9 mouse cellular contexts compared by ENCODE assay signal in genomic region chr16:17806581-17807191, GRCm38 (mm10). TPM values are rescaled to one million over a fixed set of nuclear protein-coding genes. Genes with fewer than 3 reads are reported as not detected.
DNase-seq lines count a peak whose midpoint lies in the region; ATAC-seq and TF ChIP-seq lines count a peak whose summit lies in the region.
"Had no signal": no experiment of that assay in that cellular context is flagged by ENCODE, and none has a peak within 500 bp of the region (broad histone marks: within the 10 kb centered on the region; RNA-seq: fewer than 3 reads in every experiment).

No protein-coding gene starts in this region.

- peak overlapping the region; percentile 63 for H3K27ac ChIP-seq in left cerebral cortex, adult 2 months
- peak overlapping the region; percentile 46; the same call in 1 of the 2 replicates for H3K27ac ChIP-seq in forebrain, embryonic 11.5 days (ENCODE audit: low read depth, low read length)
- peak overlapping the region; percentile 60 for H3K27ac ChIP-seq in neural tube, embryonic 11.5 days (ENCODE audit: low read depth, low read length)

- intact Hi-C loops in left cerebral cortex, adult 2 months (cut with DNase I): loop anchor here (5.0 kb wide), 2 partner anchors 44 to 159 kb away; partner anchors contain the start of gene Ccdc74a

- no peaks in the 10 kb centered on the region for H3K36me3 ChIP-seq in forebrain, embryonic 11.5 days (ENCODE audit: control insufficient read depth, insufficient read depth, low read length)
- H3K36me3 ChIP-seq in neural tube, embryonic 11.5 days (ENCODE audit: control insufficient read depth, insufficient read depth, low read length): 0 out of 2 replicates have a peak, but pooled peaks cover 3% of the 10 kb centered on the region

- peak overlapping the region; percentile 99 for H3K4me2 ChIP-seq in forebrain, embryonic 11.5 days (ENCODE audit: low read depth, low read length, severe bottlenecking)
- H3K4me2 ChIP-seq in neural tube, embryonic 11.5 days (ENCODE audit: low read depth): peak overlapping the region; percentile 97

- H3K4me1 ChIP-seq in forebrain, embryonic 11.5 days (replicated peaks; ENCODE audit: control insufficient read depth, insufficient read depth, low read length): peaks cover 33% of the 10 kb centered on the region
- peaks cover 45% of the 10 kb centered on the region for H3K4me1 ChIP-seq in neural tube, embryonic 11.5 days (ENCODE audit: control insufficient read depth, insufficient read depth, low read length)

- no peak for TF ChIP-seq CTCF in left cerebral cortex, adult 2 months (IDR thresholded peaks at IDR 0.05)

- H3K4me3 ChIP-seq in left cerebral cortex, adult 2 months: peak overlapping the region; percentile 63
- H3K4me3 ChIP-seq in forebrain, embryonic 11.5 days (ENCODE audit: low read depth, low read length): peak overlapping the region; percentile 54
- H3K4me3 ChIP-seq in neural tube, embryonic 11.5 days (ENCODE audit: low read depth, low read length): peak overlapping the region; percentile 55

- peak; percentile 48; the same call in 1 of the 2 replicates for ATAC-seq in forebrain, embryonic 11.5 days (replicated peaks; ENCODE audit: low FRiP score)
- ATAC-seq in neural tube, embryonic 11.5 days (ENCODE audit: insufficient read depth, low FRiP score, low TSS enrichment): peak; percentile 25

- H3K27me3 ChIP-seq in forebrain, embryonic 11.5 days (ENCODE audit: control insufficient read depth, insufficient read depth, low read length): peaks cover 63% of the 10 kb centered on the region
- peaks cover 65% of the 10 kb centered on the region for H3K27me3 ChIP-seq in neural tube, embryonic 11.5 days (ENCODE audit: control insufficient read depth, insufficient read depth, low read length)

- DNase-seq in left cerebral cortex, adult 2 months (ENCODE audit: extremely low spot score in 1 of 2, low spot score in 2 of 2): peak in 1 of 2 experiments; percentile 37
- no peak for DNase-seq in left cerebral cortex, adult 9 months (ENCODE audit: low spot score in 2 of 2)
- DNase-seq in brain, adult 2 months (ENCODE audit: low read depth, low spot score): peak; percentile 42
- no peak for DNase-seq in forebrain, embryonic 11.5 days (ENCODE audit: low spot score)
- DNase-seq in kidney, postnatal 4 days: peak; percentile 48 to 61
- DNase-seq in neural tube, embryonic 11.5 days (ENCODE audit: low spot score): peak; percentile 60
- DNase-seq in urinary bladder, postnatal 25 days (ENCODE audit: low spot score): no peak
- no peak for DNase-seq in frontal cortex, adult 2 months (ENCODE audit: extremely low spot score in 1 of 2, low spot score in 1 of 2)

- WGBS in forebrain, embryonic 11.5 days: 3% methylated on average over 43 of the region's 50 CpGs
- WGBS in neural tube, embryonic 11.5 days: 2% methylated on average over 50 of the region's 50 CpGs

- peak overlapping the region; percentile 84 for H3K9ac ChIP-seq in forebrain, embryonic 11.5 days (ENCODE audit: low read length)
- H3K9ac ChIP-seq in neural tube, embryonic 11.5 days (ENCODE audit: low read length): peak overlapping the region; percentile 83

- no peaks in the 10 kb centered on the region for H3K9me3 ChIP-seq in forebrain, embryonic 11.5 days (ENCODE audit: control insufficient read depth, low read length)
- H3K9me3 ChIP-seq in neural tube, embryonic 11.5 days (ENCODE audit: control insufficient read depth, low read length): no peaks in the 10 kb centered on the region

RNA-seq across cellular contexts. Expression of gene Scarf2, which starts 9.6 kb away (rescaled TPM):
- 1 to 10 TPM; 2.8 to 5.9 TPM for total RNA-seq in left cerebral cortex, adult 2 months (2021)
- polyA plus RNA-seq in forebrain, embryonic 11.5 days (2014; fragmentation: Nextera tagmentation; extraction: Ambion mirVana): 7.4 and 7.9 TPM in 2 replicates
- polyA plus RNA-seq in neural tube, embryonic 11.5 days (2014; fragmentation: Nextera tagmentation; extraction: Ambion mirVana): 9.5 and 13.1 TPM in 2 replicates
- polyA plus RNA-seq in frontal cortex, adult 2 months (2012; rRNA removed): 4.7 and 4.8 TPM in 2 replicates
- total RNA-seq: neutrophil, adult 5-6 weeks had no signal

RNA-seq across cellular contexts. Expression of gene B830017H08Rik, which starts 26.2 kb away (rescaled TPM):
- 1 to 10 TPM; 3.4 to 4.1 TPM for total RNA-seq in left cerebral cortex, adult 2 months (2021)
- not detected in 2 replicates for polyA plus RNA-seq in forebrain, embryonic 11.5 days (2014; fragmentation: Nextera tagmentation; extraction: Ambion mirVana)
- 0.19 and 0.36 TPM in 2 replicates for polyA plus RNA-seq in neural tube, embryonic 11.5 days (2014; fragmentation: Nextera tagmentation; extraction: Ambion mirVana)
- 4.0 and 4.1 TPM in 2 replicates for polyA plus RNA-seq in frontal cortex, adult 2 months (2012; rRNA removed)
- total RNA-seq: neutrophil, adult 5-6 weeks had no signal

RNA-seq across cellular contexts. Expression of gene Car15, which starts 31.5 kb away (rescaled TPM):
- 10 to 100 TPM; 12.2 to 16.4 TPM for total RNA-seq in left cerebral cortex, adult 2 months (2021)
- polyA plus RNA-seq in forebrain, embryonic 11.5 days (2014; fragmentation: Nextera tagmentation; extraction: Ambion mirVana): 4.3 and 4.6 TPM in 2 replicates
- polyA plus RNA-seq in neural tube, embryonic 11.5 days (2014; fragmentation: Nextera tagmentation; extraction: Ambion mirVana): 3.2 and 3.4 TPM in 2 replicates
- 16.3 and 19.9 TPM in 2 replicates for polyA plus RNA-seq in frontal cortex, adult 2 months (2012; rRNA removed)

RNA-seq across cellular contexts. Expression of gene Klhl22, which starts 47.3 kb away (rescaled TPM):
- 10 to 100 TPM; 84.9 to 86.0 TPM for total RNA-seq in left cerebral cortex, adult 2 months (2021)
- polyA plus RNA-seq in forebrain, embryonic 11.5 days (2014; fragmentation: Nextera tagmentation; extraction: Ambion mirVana): 54.6 and 57.7 TPM in 2 replicates
- polyA plus RNA-seq in neural tube, embryonic 11.5 days (2014; fragmentation: Nextera tagmentation; extraction: Ambion mirVana): 62.1 and 62.4 TPM in 2 replicates
- polyA plus RNA-seq in frontal cortex, adult 2 months (2012; rRNA removed): 88.5 and 106 TPM in 2 replicates

Comparison
In these comparisons a context has a peak if more than half of its experiments do, and no peak if none do; other contexts are left out.
1. DNase-seq: peak in brain, adult 2 months (single experiment), kidney, postnatal 4 days (2 of 2) and neural tube, embryonic 11.5 days (single experiment); none in left cerebral cortex, adult 9 months (0 of 2), forebrain, embryonic 11.5 days (single experiment), urinary bladder, postnatal 25 days (single experiment) and frontal cortex, adult 2 months (0 of 2).
2. Peak in every context shown above with its lines, with median percentiles within 50 percentile points of each other: H3K27ac ChIP-seq and H3K4me3 ChIP-seq.